Mouse (Mus musculus) olfactory bulb, adult 2 months (tissue): ENCODE results near the gene Tbc1d2b.

Experiments used
- CTCF ChIP-seq: fragments of 200-500 bp; IDR thresholded peaks from 2 replicates; pipeline ENCODE4 v1.5.1; 2012; ENCODE audit warnings: low read depth, mild to moderate bottlenecking, low read length, moderate library complexity; ENCODE audit not compliant: insufficient read depth
- POLR2A ChIP-seq: fragments of 200-500 bp; IDR thresholded peaks from 2 replicates; pipeline ENCODE4 v1.6.1; 2012; ENCODE audit warnings: mild to moderate bottlenecking, low read depth, low read length, moderate library complexity; ENCODE audit not compliant: insufficient read depth

- TF ChIP-seq POLR2A = no peak
- TF ChIP-seq CTCF = no peak
Observed at GRCm38 (mm10) chr9:90265322-90266039, 5.1 kb downstream of the Tbc1d2b start.
